Mouse (Mus musculus) embryonic fibroblast, embryonic 13.5 days (primary cell): ENCODE results near the gene Eps8l3. TPM values are rescaled to one million over a fixed set of nuclear protein-coding genes. Genes with fewer than 3 reads are reported as not detected.

Experiments used
- H3K27ac ChIP-seq: 2 replicates; pipeline ENCODE4 v1.5.1; 2012; ENCODE audit warnings: low read length, control low read depth, inconsistent platforms; ENCODE audit not compliant: insufficient read depth
- H3K4me1 ChIP-seq: 2 replicates; pipeline ENCODE4 v1.6.1; 2011; ENCODE audit warnings: low read length; ENCODE audit not compliant: control insufficient read depth, insufficient read depth
- H3K4me3 ChIP-seq: 2 replicates; pipeline ENCODE4 v1.5.1; 2011; ENCODE audit warnings: mild to moderate bottlenecking, control low read depth, low read length; ENCODE audit not compliant: insufficient read depth
- CTCF ChIP-seq: IDR thresholded peaks from 2 replicates; pipeline ENCODE4 v1.5.1; 2011; ENCODE audit warnings: mild to moderate bottlenecking, control low read depth, low read length, moderate library complexity, borderline replicate concordance; ENCODE audit not compliant: insufficient read depth
- POLR2A ChIP-seq: IDR thresholded peaks from 2 replicates; pipeline ENCODE4 v1.6.1; 2011; ENCODE audit warnings: low read depth, mild to moderate bottlenecking, control low read depth, low read length, moderate library complexity
- polyA plus RNA-seq: library from polyadenylated mRNA; stranded (reverse); fragments of >200 nt; gene quantifications from 2 replicates; pipeline ENCODE4 v1.2.4, GENCODE M21; 2011; ENCODE audit warnings: low read depth; ENCODE audit not compliant: missing spikeins, insufficient read length

The Eps8l3 gene
- polyA plus RNA-seq, 1 experiment, result not detected

DNA sequence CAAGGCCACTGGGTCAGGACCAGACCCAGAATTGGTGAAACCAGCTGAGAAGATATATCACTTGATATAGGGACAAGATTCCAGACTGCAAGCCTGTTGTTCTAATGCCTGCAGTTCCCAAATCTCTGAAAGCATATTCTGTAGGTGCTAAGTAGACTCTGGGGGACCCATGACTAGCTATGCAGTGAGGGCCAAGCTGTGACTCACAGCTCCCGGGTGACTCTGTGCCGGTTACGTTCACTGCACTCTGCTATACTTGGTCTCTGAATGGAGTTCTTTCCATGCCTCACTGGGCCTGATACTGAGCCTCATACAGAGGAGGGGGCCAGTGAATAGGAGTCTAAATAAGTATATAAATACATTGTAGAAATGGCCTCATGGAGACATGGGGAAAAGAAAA, 50.8 kb downstream of the Eps8l3 start:
- TF ChIP-seq CTCF (no peak), POLR2A (no peak)
- Histone ChIP-seq H3K4me1 (peaks cover 3% of the 10 kb centered on the region; the same call in 1 of the 2 replicates), H3K4me3 (no peak overlapping the region), H3K27ac (no peak overlapping the region)

DNA sequence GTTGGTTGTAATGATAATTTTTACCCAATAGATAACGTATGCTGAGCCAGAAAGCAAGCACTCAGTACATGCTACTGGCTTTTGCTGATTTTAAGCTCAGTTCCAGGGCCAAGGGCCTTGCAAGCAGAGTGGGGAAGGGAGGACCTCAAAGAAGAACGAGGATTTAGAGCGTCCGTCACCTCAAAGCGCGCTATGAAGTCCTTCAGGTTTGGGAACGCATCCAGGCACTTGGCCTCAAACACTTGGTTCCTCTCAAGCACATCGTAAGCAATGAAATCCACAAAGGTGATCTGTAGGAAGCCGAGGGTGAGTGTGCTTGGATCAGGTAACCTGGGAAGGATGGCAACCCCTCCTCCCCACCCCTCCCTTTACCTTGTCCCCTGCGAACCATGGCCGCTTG, 51.7 kb downstream of the Eps8l3 start:
- peaks cover 3% of the 10 kb centered on the region; the same call in 1 of the 2 replicates for H3K4me1 ChIP-seq
- no peak overlapping the region for H3K4me3 ChIP-seq
- no peak overlapping the region for H3K27ac ChIP-seq
- no peak for TF ChIP-seq CTCF
- TF ChIP-seq POLR2A, result no peak

DNA sequence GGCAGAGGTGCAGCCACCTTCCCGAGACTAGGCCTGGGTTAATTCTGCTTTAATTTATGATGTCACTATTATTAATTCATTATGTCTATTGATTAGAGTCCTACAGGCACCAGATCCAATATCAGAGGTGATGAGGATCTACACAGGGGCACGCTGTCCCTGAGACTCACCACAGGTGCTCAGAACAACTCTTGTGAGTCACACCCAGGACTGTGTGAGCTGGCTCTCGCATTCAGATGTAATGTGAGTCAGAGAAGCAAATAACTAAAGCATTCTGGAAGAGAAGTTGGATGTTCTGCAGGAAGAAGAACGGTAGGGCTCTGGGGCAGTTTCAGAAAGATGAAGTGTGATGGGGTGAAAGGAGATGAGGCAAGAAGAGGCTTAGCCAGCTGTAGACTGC, 52.2 kb downstream of the Eps8l3 start:
- TF ChIP-seq CTCF, result no peak
- no peak for TF ChIP-seq POLR2A
- Histone ChIP-seq H3K27ac (no peak overlapping the region), H3K4me1 (peaks cover 3% of the 10 kb centered on the region; the same call in 1 of the 2 replicates), H3K4me3 (no peak overlapping the region)

DNA sequence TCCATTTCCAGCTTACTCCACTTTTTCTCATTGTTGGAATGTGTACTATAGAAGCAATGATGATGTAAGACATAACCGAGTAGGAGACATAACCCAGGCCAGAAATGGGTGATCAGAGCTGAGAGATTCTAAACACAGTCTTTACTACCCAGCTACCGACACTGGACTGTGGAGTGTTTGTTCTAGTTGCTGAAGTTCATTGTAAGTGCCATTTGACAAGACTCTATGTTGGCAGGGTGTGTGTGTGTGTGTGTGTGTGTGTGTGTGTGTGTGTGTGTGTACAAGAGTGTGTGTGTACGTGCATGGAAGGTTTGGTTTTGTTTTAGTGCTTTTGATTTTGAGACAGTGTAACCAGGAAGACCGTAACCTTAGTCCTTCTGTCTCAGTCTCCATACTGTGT, 52.7 kb downstream of the Eps8l3 start:
- Histone ChIP-seq H3K27ac (no peak overlapping the region), H3K4me1 (peaks cover 3% of the 10 kb centered on the region; the same call in 1 of the 2 replicates), H3K4me3 (no peak overlapping the region)
- TF ChIP-seq CTCF (no peak), POLR2A (no peak)

DNA sequence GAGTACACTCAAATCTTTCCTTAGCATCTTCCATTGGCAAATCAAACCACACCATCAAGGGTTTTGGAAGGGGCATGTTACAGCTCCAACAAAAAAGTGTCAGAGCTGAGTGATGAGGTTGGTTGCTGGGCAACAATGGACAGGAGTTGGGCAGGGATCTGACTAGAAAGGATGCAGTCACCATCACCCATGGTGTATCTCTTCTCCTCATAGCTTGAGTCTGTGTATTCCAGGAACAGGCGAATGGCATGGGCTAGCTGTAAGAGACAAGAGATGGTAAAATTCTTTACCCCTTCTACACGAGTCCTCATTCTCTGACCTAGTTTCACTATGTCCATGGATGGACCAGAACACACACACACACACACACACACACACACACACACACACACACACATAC, 54.1 kb downstream of the Eps8l3 start:
- peaks cover 3% of the 10 kb centered on the region; the same call in 1 of the 2 replicates for H3K4me1 ChIP-seq
- TF ChIP-seq CTCF, result no peak
- TF ChIP-seq POLR2A, result no peak
- no peak overlapping the region for H3K27ac ChIP-seq
- no peak overlapping the region for H3K4me3 ChIP-seq

DNA sequence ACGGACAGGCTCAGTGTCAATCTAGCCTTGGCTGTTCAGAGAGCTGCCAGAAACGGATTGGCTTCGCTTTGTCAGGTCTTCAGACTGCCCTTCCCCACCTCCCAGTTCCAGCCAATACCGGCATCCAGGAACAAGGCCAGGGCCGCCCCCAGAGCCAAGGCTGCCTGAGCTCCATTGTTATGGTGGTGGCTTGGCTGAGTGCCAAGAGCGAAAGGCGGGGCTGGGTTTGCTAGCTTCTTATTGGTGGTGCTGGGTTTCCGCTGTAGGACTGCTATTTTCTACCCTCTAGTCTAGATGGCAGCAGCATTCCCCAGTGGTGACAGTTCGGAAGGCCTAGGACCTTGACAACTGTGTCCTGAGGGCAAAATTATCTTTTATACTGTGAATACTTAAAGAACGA, 54.6 kb downstream of the Eps8l3 start, which contains the start of gene Gstm7:
TSS of gene Gstm7 (minus strand) at position 148 of the 400 bp plus-strand sequence.
- no peak within 1 kb of the TSS for H3K4me3 ChIP-seq

DNA sequence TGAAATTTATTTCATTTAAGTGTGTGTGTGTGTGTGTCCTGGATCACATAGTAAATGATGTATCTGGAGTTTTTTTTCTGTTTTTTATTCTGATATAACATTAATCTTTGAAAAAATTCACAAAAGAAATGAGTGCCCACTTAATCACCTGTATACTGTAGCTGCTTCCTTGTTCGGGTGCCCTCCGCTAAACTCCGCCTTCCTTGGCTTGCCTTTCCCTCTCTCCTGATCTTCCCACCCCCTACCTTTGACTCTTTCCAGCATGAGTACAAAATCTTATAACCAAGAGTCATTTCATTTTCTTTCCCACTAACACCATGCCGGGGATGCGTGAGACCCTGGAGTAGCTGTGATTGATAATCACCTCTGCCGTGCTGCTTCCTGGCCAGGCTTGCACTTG, 55.1 kb downstream of the Eps8l3 start:
- H3K4me3 ChIP-seq, result no peak overlapping the region

More for the DNA sequence above, 54.6 kb downstream of the Eps8l3 start, which contains the start of gene Gstm7:
- no peak within 1 kb of the TSS for H3K27ac ChIP-seq
- TF ChIP-seq POLR2A (no peak), CTCF (no peak)
- peaks cover 3% of the 10 kb centered on the region; the same call in 1 of the 2 replicates for H3K4me1 ChIP-seq

DNA sequence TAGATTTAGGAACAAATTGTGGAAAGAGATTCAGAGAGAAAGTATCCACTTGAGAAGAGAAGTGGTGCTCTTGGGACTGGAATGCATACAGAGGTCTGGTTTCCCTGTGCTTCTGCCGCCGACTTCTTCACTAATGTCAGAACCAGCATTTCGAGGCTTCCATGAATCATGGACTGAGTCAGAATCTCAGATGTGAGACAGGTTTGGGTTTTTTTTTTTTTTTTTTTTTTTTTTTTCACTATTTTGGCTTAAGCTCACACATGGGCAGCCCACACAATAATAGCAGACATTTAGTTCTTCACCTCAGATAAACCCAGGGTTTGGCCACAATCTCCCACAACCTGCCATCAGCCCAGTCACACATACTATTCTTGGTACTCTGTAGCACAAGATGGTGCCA, 58.2 kb downstream of the Eps8l3 start:
- Histone ChIP-seq H3K4me3 (no peak overlapping the region), H3K27ac (0 out of 2 replicates have a peak overlapping the region, but pooled peaks have one; percentile 3), H3K4me1 (peaks cover 7% of the 10 kb centered on the region; the same call in 1 of the 2 replicates)
- TF ChIP-seq POLR2A, result no peak
- TF ChIP-seq CTCF, result no peak

More for the DNA sequence above, 55.1 kb downstream of the Eps8l3 start:
- no peak for TF ChIP-seq POLR2A
- TF ChIP-seq CTCF, result no peak
- peaks cover 3% of the 10 kb centered on the region; the same call in 1 of the 2 replicates for H3K4me1 ChIP-seq
- H3K27ac ChIP-seq, result no peak overlapping the region

DNA sequence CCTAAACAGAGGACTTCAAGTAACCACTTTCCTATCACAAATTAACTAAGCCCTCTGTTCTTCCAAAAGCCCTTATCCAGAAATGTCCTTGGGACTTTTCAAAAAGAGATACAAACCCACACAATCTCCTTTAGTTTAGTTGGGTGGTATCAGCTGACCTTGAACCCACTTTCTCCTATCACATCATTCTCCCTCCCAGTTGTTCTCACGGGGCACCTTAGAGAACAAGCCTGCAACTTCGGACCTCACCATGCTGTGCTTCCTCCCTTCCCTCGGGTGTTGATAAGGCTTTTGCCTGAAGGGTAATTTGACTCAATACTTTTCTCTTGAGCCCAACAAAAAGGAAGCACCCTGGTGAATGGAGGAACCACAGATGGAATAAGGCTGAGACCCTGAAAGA, 58.9 kb downstream of the Eps8l3 start:
- no peak overlapping the region for H3K4me3 ChIP-seq
- TF ChIP-seq POLR2A, result no peak

DNA sequence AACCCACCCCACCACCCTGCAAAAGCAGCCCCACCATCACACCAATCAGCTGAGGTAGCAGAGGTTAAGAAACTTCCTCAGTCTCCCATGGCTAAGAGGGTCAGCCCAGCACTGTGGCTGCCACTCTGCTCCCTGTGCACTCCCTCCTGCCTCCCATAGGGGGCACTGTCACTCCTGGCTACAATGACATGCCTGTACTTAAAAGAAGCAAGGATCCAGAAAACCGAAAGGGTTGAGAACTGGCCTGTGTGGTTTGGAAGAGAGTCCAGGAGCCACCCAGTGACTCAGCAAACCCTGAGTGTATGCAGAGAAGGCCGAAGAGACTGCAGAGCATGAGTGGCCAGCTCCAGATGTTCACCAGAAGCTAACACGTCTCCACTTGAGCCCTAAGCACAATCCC, 62.4 kb downstream of the Eps8l3 start:
- peaks cover 11% of the 10 kb centered on the region; the same call in 1 of the 2 replicates for H3K4me1 ChIP-seq
- TF ChIP-seq CTCF, result peak; percentile 89; the same call in 1 of the 2 replicates
- no peak for TF ChIP-seq POLR2A
- peak overlapping the region; percentile 63 for H3K27ac ChIP-seq
- no peak overlapping the region for H3K4me3 ChIP-seq

More for the DNA sequence above, 58.9 kb downstream of the Eps8l3 start:
- H3K27ac ChIP-seq, result no peak overlapping the region
- peaks cover 11% of the 10 kb centered on the region; the same call in 1 of the 2 replicates for H3K4me1 ChIP-seq

DNA sequence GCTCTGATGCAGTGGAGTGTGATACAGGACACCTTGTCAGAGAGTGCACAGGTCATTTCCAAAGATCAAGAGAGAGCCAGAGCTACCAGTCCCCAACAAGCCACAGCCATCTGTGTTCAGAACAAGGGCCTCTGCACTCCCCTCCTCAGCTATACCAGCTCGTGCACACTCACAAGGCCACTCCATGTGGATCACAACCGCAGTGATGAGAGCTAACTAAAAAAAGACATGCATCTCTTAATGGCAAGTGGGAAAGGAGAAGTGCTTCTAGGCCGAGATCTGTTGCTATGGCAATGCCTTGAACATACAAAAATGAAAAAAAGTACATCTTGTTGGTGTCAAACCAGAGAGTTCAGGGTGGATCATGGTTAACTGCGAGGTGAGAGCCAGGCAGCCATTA, 62.8 kb downstream of the Eps8l3 start:
- TF ChIP-seq POLR2A, result no peak
- no peak for TF ChIP-seq CTCF
- H3K4me3 ChIP-seq, result no peak overlapping the region
- H3K4me1 ChIP-seq, result peaks cover 11% of the 10 kb centered on the region; the same call in 1 of the 2 replicates
- H3K27ac ChIP-seq, result peak overlapping the region; percentile 63
